Mouse (Mus musculus): ENCODE measurements at regions not wholly inside any gene's neighbourhood (a gene's known extent, or its start where the extent isn't known, plus 50 kb on each side); places are given as distances from the start of the nearest gene placed in this dataset.

DNA sequence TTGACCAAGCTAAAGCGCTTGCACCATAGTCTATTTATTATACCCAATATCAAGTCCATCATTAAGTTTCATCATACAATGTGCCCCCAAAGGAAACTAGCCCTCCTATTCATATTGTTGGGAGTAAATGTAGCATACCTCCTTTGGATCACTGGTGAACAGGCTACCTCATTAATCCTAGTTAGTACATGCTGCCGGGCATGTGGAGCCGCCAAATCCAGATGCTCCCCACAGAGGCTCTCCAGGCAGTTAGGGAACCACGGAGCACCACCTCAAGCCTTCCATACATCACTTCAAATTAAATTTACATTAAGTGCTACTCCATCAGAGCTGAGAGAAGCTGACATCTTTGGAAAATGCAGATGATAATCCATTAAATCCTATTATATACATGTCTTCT, 81.1 kb upstream of the Foxd3 start:
- TF ChIP-seq CTCF (IDR thresholded peaks at IDR 0.05; ENCODE audit: borderline replicate concordance, extremely low read depth, insufficient read depth, insufficient read length) (no peak), POLR2A (IDR thresholded peaks at IDR 0.05; ENCODE audit: borderline replicate concordance, extremely low read depth, insufficient read depth, insufficient read length, poor library complexity, severe bottlenecking) (no peak)
- peak; percentile 79 for DNase-seq (ENCODE audit: low read depth)

- DNase-seq (ENCODE audit: low read depth): peak; percentile 14
- TF ChIP-seq CTCF (IDR thresholded peaks at IDR 0.05; ENCODE audit: borderline replicate concordance, extremely low read depth, insufficient read depth, insufficient read length) (no peak), POLR2A (IDR thresholded peaks at IDR 0.05; ENCODE audit: borderline replicate concordance, extremely low read depth, insufficient read depth, insufficient read length, poor library complexity, severe bottlenecking) (no peak)
These were observed 58.3 kb upstream of the Foxd3 start for GRCm38 (mm10) chr4:99597781-99598180.

- DNase-seq (ENCODE audit: low read depth): peak; percentile 23
- TF ChIP-seq POLR2A (IDR thresholded peaks at IDR 0.05; ENCODE audit: borderline replicate concordance, extremely low read depth, insufficient read depth, insufficient read length, poor library complexity, severe bottlenecking) (no peak), CTCF (IDR thresholded peaks at IDR 0.05; ENCODE audit: borderline replicate concordance, extremely low read depth, insufficient read depth, insufficient read length) (no peak)
These were observed 55.4 kb upstream of the Foxd3 start for GRCm38 (mm10) chr4:99600741-99601140.

DNA sequence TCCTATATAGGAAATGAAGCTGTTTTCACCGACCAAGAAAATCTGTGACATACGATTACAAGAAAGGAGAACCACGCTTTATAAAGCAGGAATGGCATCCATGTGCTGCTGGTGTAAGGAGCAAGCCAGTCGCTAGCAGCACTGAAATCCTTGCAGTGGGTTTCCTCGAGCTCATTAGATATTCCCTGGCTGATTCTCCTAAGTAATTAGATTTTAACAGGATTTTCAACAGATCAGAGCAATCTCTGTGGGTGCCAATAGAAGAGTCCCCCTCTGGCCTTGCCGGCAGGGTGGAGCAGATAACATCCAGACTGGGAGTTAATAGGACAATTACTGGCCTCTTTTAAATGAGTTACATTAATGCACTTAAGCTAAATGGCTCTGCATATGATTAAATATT, 54.6 kb upstream of the Foxd3 start:
- peak; percentile 74 for DNase-seq (ENCODE audit: low read depth)
- TF ChIP-seq POLR2A (IDR thresholded peaks at IDR 0.05; ENCODE audit: borderline replicate concordance, extremely low read depth, insufficient read depth, insufficient read length, poor library complexity, severe bottlenecking) (no peak), CTCF (IDR thresholded peaks at IDR 0.05; ENCODE audit: borderline replicate concordance, extremely low read depth, insufficient read depth, insufficient read length) (no peak)

Data from brain, embryonic 14.5 days (tissue).